Mouse (Mus musculus): ENCODE results near the gene Ddx23. TPM values are rescaled to one million over a fixed set of nuclear protein-coding genes. Genes with fewer than 3 reads are reported as not detected.

Ddx23 gene
- polyA plus RNA-seq, 1 experiment from 2014 or later: 27.2 TPM

- no peak for TF ChIP-seq CTCF (IDR thresholded peaks at IDR 0.05; ENCODE audit: low read depth)
- ATAC-seq (ENCODE audit: insufficient read depth) (peak; percentile 71), DNase-seq (peak; percentile 82)
- Histone ChIP-seq H3K27ac (ENCODE audit: low read depth) (peak overlapping the region; percentile 33; the same call in 1 of the 2 replicates), H3K27me3 (ENCODE audit: insufficient read depth, low read length) (peaks cover 34% of the 10 kb centered on the region), H3K36me3 (ENCODE audit: insufficient read depth) (no peaks in the 10 kb centered on the region), H3K4me3 (ENCODE audit: low read depth, low read length) (peak overlapping the region; percentile 74), H3K4me2 (peak overlapping the region; percentile 99), H3K4me1 (ENCODE audit: insufficient read depth) (peaks cover 27% of the 10 kb centered on the region), H3K9ac (peak overlapping the region; percentile 58), H3K9me3 (ENCODE audit: low read depth, low read length) (no peaks in the 10 kb centered on the region)
- WGBS: 0% methylated on average over 24 of the region's 25 CpGs
Observed at GRCm38 (mm10) chr15:98632107-98632744, 30.5 kb downstream of the Ddx23 start.

- peak; percentile 81 for DNase-seq
- H3K4me3 ChIP-seq (ENCODE audit: low read depth, low read length): peak overlapping the region; percentile 74
- H3K4me1 ChIP-seq (ENCODE audit: insufficient read depth): peaks cover 27% of the 10 kb centered on the region
- peak; percentile 95 for TF ChIP-seq CTCF (IDR thresholded peaks at IDR 0.05; ENCODE audit: low read depth)
- ATAC-seq (ENCODE audit: insufficient read depth): 0 out of 2 replicates have a peak, but pooled peaks have one; percentile 5
- H3K36me3 ChIP-seq (ENCODE audit: insufficient read depth): no peaks in the 10 kb centered on the region
- H3K4me2 ChIP-seq: peak overlapping the region; percentile 99
- H3K27ac ChIP-seq (ENCODE audit: low read depth): no peak overlapping the region
- whole genome bisulfite sequencing: under 1% methylated on average over 18 of the region's 18 CpGs
- H3K9ac ChIP-seq: no peak overlapping the region
- peaks cover 30% of the 10 kb centered on the region for H3K27me3 ChIP-seq (ENCODE audit: insufficient read depth, low read length)
- H3K9me3 ChIP-seq (ENCODE audit: low read depth, low read length): no peaks in the 10 kb centered on the region
Observed at GRCm38 (mm10) chr15:98631493-98631892, 31.2 kb downstream of the Ddx23 start.

GRCm38 (mm10) chr15:98630540-98630939 is 32.2 kb downstream of the Ddx23 start, which contains the start of gene Cacnb3:
TSS of gene Cacnb3 (plus strand) at chr15:98630840.
- H3K9ac ChIP-seq: no peak within 1 kb of the TSS

GRCm38 (mm10) chr15:98629464-98629863 is 33.2 kb downstream of the Ddx23 start:
- no peaks in the 10 kb centered on the region for H3K9me3 ChIP-seq (ENCODE audit: low read depth, low read length)
- ATAC-seq (ENCODE audit: insufficient read depth) (no peak), DNase-seq (peak; percentile 33)
- H3K4me2 ChIP-seq: peak overlapping the region; percentile 54
- H3K4me1 ChIP-seq (ENCODE audit: insufficient read depth): peaks cover 23% of the 10 kb centered on the region
- peaks cover 21% of the 10 kb centered on the region for H3K27me3 ChIP-seq (ENCODE audit: insufficient read depth, low read length)
- H3K4me3 ChIP-seq (ENCODE audit: low read depth, low read length): no peak overlapping the region; the same call in 1 of the 2 replicates
- peak overlapping the region; percentile 73 for H3K27ac ChIP-seq (ENCODE audit: low read depth)
- H3K9ac ChIP-seq: no peak overlapping the region
- TF ChIP-seq CTCF (IDR thresholded peaks at IDR 0.05; ENCODE audit: low read depth): no peak
- no peaks in the 10 kb centered on the region for H3K36me3 ChIP-seq (ENCODE audit: insufficient read depth)
- WGBS: 34% methylated on average over 6 of the region's 6 CpGs

More at GRCm38 (mm10) chr15:98630540-98630939, 32.2 kb downstream of the Ddx23 start, which contains the start of gene Cacnb3:
- Histone ChIP-seq H3K36me3 (ENCODE audit: insufficient read depth) (no peaks in the 10 kb centered on the region), H3K9me3 (ENCODE audit: low read depth, low read length) (no peaks in the 10 kb centered on the region), H3K4me2 (peak within 1 kb of the TSS; percentile 99), H3K27me3 (ENCODE audit: insufficient read depth, low read length) (peaks cover 25% of the 10 kb centered on the region), H3K4me1 (ENCODE audit: insufficient read depth) (peaks cover 25% of the 10 kb centered on the region), H3K27ac (ENCODE audit: low read depth) (no peak within 1 kb of the TSS), H3K4me3 (ENCODE audit: low read depth, low read length) (peak within 1 kb of the TSS; percentile 74; the same call in 1 of the 2 replicates)
- DNase-seq: no peak
- WGBS: 46% methylated on average over 4 of the region's 4 CpGs
- no peak for ATAC-seq (ENCODE audit: insufficient read depth)
- no peak for TF ChIP-seq CTCF (IDR thresholded peaks at IDR 0.05; ENCODE audit: low read depth)

GRCm38 (mm10) chr15:98628589-98629254 is 34.0 kb downstream of the Ddx23 start:
- Histone ChIP-seq H3K4me1 (ENCODE audit: insufficient read depth) (peaks cover 23% of the 10 kb centered on the region), H3K4me3 (ENCODE audit: low read depth, low read length) (peak overlapping the region; percentile 25), H3K36me3 (ENCODE audit: insufficient read depth) (no peaks in the 10 kb centered on the region), H3K9me3 (ENCODE audit: low read depth, low read length) (no peaks in the 10 kb centered on the region), H3K9ac (peak overlapping the region; percentile 32), H3K27ac (ENCODE audit: low read depth) (peak overlapping the region; percentile 73), H3K27me3 (ENCODE audit: insufficient read depth, low read length) (peaks cover 16% of the 10 kb centered on the region), H3K4me2 (peak overlapping the region; percentile 54)
- 4% methylated on average over 20 of the region's 20 CpGs for WGBS
- peak; percentile 78 for DNase-seq
- TF ChIP-seq CTCF (IDR thresholded peaks at IDR 0.05; ENCODE audit: low read depth): no peak
- peak; percentile 25; the same call in 1 of the 2 replicates for ATAC-seq (ENCODE audit: insufficient read depth)

- no peak overlapping the region for H3K4me2 ChIP-seq
Observed at GRCm38 (mm10) chr15:98626487-98627212, 36.0 kb downstream of the Ddx23 start.

More at GRCm38 (mm10) chr15:98626487-98627212, 36.0 kb downstream of the Ddx23 start:
- Histone ChIP-seq H3K4me1 (ENCODE audit: insufficient read depth) (peaks cover 16% of the 10 kb centered on the region), H3K9ac (no peak overlapping the region), H3K27ac (ENCODE audit: low read depth) (no peak overlapping the region), H3K27me3 (ENCODE audit: insufficient read depth, low read length) (peaks cover 3% of the 10 kb centered on the region; the same call in 1 of the 2 replicates), H3K9me3 (ENCODE audit: low read depth, low read length) (no peaks in the 10 kb centered on the region), H3K36me3 (ENCODE audit: insufficient read depth) (no peaks in the 10 kb centered on the region), H3K4me3 (ENCODE audit: low read depth, low read length) (no peak overlapping the region)
- ATAC-seq (ENCODE audit: insufficient read depth): no peak
- 80% methylated on average over 7 of the region's 7 CpGs for WGBS
- DNase-seq: no peak
- TF ChIP-seq CTCF (IDR thresholded peaks at IDR 0.05; ENCODE audit: low read depth): no peak
